Mouse (Mus musculus) kidney, adult 9 months (tissue): ENCODE data around the gene Hoxa4.

ENCODE experiments used
- DNase-seq: peaks from one replicate; pipeline ENCODE4 v3.0.0; 2022

Hoxa4 gene

DNA sequence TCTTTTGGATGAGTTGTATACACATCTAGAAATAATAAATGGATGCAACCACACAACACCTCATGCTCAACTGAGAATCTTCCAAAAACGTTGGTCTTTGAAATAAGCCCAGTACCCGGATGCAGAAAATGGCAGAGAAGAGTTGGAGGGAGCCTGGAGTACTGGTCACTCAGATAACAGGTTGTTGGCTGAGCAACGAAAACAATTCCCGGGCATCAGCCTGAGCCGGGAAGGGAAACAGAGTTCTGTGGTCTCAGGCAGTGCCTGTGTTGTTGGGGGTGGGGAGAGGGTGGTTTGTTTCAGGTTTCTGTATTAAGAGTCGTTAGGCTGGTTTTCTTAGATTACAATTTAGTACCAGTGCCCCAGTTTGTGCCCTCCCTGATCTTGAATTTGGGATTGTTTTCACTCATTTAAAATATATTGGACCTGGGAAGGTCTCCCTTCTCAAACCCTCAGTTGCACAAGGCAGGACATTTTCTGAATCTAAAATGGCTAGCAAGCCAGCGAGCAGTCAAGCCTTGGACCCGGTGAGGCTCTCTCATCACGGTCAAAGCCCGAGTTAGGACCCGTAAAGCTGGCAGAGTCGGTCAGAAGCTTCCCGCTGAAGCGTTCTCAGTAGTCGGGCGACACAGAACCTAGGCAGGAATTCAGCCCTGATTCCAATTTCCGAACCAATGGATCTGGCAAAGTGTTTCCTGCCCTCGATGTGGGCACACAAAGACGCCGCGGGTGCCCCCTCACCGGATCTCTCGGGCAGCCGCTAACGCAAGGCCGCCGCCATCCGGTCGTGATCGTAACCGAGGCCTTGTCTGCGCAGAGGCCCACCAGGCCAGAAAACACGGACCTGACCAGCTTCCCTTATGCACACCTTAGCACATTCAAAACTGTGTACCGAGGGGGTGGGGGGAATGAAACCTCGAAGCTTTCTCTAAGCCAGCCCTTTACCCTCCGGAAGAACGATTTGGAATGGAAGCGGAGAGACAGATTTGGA, 37.2 kb upstream of the Hoxa4 start:
- DNase-seq, result peak; percentile 60

DNA sequence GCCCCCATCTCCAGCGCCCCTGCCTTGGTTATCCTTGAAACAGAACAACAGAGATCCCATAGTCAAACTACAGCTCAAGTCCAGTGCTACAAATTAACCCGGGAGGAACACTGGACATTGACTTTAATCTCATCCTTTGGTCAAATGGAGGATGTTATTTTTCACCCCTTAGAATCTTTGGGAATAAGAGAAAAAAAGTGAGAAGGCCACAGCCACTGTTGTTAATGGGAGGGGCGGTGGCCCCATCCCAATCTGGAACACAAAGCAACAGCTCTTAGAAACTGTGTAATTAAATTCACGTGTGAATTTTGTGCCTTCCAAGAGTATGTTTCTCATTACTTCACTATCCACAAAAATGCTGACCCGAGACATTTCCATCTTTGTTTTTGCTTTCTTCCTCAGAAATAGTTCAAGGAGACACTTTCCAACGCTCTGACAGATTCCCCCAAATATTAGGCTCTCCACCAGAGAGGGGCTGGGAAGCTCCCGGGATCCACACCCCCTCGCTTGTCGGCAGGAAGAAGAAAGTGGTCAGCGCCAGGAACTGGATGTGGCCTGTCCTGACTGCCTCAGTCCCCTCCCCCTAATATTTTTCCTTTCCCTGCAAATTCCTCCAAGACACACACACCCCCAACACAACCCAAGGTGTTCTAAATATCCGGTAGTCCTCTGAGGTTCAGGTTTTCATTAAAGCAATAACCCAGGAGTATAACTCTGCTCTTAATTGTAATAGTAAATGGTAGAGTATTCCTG, 36.1 kb upstream of the Hoxa4 start:
- peak; percentile 67 for DNase-seq

DNA sequence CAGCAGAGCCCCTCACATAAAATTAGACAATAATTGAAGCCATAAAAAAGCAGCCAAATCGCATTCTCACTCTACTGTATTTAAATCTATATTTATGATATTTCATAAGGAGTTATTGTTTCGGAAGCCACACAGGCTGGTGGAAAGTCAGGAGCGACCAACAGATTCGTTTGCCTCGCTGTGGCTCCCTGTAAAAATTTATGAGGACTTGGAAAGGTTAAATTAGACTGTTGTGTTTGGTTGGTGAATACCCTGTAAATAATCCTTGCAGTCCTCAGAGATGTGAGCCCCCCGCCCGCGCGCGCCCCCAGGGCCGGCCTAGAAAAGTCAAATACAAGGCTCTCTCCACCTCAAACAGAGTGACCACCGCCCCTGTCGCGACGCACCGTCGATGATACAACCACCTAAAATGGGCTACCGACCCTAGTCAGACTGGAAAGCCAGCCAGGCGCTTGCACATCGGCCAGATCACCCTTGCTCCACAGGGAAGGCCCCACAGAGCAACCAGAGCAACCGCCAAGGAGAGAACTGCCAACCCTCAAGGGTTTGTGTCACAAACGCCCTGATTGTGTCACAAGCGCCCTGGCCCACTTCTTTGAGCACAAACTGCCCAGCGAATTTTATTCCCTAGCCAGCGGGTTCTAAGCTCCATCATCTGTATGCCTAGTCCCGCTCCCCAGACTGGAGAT, 35.2 kb upstream of the Hoxa4 start:
- peak; percentile 40 for DNase-seq

DNA sequence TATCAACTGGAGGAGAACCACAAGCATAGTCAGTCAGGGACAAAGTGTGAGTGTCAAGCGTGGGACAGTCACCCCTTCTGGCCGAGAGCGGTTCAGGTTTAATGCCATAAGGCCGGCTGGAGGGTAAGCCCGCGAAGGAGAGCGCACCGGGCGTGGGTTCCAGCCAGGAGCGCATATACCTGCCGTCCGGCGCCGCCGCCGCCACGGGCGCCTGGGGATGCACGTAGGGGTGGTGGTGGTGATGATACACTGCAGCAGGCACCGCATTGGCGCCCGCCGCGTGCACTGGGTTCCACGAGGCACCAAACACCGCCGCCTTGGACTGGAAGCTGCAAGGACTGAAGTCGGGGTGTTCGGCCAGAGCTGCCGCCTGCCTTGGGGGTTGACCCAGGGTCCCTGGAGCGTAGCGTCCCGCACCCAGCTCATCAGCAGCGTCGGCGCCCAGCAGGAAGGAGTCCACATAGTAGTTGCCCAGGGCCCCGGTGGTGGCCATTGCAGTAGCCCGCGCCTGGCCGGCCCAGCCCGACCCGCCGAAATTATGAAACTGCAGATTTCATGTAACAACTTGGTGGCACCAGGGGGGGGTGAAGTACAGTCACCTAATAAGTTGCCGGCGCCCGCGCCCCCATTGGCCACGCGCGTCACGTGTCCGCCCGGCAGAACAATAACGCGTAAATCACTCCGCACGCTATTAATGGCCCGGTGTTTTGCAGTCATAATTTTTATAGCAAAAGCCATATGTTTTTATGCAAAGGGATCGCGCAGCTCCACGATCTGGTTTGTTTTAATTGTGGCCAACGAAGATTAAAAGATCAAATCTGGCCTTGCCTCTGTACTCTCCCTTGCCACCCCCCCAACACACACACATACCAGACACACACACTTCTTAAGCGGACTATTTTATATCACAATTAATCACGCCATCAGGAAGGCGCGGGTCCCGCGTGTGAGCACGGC, 34.3 kb upstream of the Hoxa4 start:
- DNase-seq, result peak; percentile 95

DNA sequence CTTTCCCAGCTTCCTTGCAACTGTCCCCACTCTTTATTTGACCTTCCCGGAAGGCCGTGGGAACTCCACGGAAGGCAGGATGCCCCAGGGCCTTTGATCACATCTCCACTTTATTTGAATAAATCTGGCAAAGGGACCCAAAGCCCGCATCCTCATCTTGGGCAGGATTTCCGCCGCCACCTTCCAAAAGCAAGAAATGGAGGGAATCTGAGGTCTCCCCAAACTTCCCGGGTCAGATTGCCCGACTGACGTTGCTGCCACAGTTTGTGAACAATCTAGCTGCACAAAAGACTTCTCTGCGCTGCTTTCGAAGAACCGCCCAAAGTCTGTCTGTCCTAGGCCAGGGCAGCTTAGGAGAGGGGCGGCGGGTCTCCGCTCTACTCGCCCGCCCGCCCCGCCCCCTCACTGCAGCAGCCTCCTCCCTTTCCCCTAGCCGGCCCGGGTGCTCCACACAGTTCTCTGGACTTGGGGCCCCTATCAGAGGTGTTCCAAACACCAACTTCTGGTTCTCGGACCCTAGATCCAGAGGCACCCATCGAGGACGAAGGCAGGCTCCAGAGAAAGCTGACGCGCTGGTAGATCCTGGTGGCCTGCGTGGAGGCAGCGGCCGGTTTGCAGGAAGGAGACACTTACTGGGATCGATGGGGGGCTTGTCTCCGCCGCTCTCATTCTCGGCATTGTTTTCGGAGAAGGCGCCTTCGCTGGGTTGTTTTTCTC, 33.5 kb upstream of the Hoxa4 start:
- peak; percentile 44 for DNase-seq

DNA sequence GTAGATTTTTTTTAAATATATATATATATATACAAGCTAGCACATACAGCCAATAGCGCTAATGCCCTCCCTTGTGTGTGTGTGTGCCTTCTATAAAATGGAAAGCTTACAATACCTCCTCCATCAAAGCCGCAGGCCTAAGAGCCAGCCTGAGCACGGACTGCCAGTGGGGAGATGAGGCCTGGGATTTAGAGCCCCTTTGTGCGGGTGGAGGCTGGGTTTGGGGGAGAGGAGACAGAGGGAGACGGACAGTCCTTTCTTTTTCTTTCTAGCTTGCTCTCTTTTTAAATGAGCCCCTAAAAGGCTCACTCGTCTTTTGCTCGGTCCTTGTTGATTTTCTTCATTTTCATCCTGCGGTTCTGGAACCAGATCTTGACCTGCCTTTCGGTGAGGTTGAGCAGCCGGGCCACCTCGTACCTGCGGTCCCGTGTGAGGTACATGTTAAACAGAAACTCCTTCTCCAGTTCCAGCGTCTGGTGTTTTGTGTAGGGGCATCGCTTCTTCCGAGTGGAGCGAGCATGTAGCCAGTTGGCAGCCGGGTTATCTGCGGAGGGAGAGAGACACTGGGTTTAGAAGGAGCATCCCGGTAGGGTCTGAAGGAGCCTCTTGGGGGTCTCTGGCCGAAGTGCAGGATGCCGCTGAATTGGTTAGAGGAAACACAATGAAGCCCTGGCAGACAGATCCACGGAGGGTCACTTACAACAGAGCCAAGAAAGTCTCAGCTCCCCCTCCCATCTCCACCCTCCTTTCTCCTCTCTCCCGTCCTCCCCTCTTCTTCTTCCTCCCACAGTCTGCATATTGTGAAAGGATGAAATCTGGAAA, 32.6 kb upstream of the Hoxa4 start:
- peak; percentile 42 for DNase-seq

DNA sequence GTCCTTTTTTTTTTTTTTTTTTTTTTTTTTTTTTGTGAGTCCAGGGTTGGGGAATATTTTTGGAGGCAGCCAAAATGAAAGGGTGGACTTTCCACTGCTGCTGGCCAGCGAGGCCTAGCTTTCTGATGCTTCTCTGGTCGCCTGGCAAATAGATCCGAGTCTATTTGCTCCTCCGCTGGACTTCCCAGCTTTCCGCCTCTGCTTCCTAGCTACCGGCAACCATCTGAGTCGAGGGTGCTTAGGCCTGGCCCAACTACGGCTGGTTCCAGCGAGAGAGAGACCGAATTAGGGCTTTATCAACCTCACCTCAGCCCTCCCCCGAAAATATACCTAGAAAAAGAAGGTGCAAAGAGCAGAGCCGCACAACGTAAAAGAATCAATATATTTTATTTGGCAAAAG, 31.2 kb upstream of the Hoxa4 start:
- DNase-seq, result peak; percentile 37

DNA sequence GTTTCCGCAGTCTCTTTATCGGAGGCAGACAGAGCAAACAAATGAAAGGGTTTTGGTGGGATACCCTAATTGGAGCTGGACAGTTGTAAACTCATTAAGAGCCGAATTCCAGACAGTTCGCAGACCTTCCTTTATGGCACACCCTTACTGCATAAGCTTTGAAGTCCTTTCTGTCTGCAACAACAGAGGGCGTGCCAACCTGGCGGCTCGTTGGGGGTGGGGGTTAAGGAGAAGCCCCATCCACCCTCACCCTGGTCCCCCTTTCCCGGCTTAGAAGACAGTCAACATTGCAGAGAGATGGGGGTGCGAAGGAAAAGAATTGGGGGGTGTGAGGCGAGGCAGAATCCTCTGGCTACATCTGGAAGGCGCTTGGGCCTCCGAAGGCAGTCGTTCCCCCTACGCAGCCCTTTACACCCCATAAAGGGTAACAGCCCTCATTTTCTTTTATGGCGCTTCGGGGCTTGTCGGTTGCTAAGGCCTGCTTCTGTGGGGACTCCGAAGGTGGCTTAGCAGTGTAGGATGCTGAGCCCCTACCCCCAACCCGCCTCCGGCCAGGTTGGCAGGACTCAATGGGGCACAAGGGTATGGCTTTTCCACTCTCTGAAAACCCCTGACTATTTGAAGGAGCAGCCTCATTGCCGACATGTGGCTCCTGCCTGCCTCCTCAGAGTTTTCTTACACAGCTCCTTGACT, 30.6 kb upstream of the Hoxa4 start:
- DNase-seq, result no peak

DNA sequence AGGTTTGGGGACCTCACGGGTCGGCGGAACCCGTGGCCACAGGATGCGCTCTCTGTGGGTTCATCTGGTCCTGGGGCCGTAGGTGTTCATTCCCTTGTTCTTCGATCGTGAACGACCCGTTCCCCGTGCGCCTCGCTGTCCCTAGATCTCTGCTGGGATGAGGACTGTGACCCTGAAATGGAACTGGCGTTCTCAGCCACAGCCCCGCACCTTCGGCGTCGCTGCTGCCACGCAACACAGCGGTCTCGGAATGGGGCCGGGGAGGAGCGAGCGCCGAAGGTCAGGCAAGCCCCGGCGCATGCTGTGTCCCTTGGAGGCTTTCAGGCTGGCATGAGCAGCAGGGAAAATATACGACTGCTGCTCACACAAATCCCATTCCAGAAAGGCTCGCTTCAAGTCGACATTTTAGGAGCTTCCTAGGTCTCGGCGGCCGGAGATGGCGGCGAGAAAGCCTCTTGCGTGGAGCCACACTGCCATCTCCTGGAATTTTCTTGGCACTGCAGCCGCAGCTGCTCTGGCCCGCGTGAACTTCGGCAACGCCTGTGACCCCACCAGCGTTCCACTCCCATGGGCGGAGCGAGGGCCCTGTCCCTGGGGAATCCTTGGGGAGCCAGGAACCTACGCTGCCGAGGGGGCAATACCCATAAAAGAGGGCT, 29.9 kb upstream of the Hoxa4 start, which contains the start of gene Hoxa7:
Gene Hoxa7, minus strand, starts transcription at position 518 of the 656 bp plus-strand sequence.
- DNase-seq, result peak; percentile 97

DNA sequence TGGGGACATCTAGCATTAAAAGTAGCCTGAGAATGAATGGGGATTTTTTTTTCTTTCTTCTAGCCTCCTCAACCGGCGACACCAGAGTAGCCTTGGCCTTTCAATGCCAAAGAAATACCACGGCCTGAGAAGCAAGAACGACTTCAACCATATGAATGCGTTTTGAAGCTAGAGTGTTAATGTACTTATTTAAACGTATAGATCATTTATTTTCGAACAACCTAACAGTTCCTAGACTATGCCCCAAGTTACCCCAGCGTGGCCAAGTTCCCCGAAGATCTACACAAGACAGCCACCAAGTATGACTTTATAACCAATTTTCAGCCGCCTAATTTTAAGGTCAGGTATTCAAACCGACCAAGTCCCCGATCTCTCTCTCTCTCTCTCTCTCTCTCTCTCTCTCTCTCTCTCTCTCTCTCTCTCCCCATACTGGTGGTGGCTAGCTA, 29.3 kb upstream of the Hoxa4 start:
- DNase-seq, result no peak

DNA sequence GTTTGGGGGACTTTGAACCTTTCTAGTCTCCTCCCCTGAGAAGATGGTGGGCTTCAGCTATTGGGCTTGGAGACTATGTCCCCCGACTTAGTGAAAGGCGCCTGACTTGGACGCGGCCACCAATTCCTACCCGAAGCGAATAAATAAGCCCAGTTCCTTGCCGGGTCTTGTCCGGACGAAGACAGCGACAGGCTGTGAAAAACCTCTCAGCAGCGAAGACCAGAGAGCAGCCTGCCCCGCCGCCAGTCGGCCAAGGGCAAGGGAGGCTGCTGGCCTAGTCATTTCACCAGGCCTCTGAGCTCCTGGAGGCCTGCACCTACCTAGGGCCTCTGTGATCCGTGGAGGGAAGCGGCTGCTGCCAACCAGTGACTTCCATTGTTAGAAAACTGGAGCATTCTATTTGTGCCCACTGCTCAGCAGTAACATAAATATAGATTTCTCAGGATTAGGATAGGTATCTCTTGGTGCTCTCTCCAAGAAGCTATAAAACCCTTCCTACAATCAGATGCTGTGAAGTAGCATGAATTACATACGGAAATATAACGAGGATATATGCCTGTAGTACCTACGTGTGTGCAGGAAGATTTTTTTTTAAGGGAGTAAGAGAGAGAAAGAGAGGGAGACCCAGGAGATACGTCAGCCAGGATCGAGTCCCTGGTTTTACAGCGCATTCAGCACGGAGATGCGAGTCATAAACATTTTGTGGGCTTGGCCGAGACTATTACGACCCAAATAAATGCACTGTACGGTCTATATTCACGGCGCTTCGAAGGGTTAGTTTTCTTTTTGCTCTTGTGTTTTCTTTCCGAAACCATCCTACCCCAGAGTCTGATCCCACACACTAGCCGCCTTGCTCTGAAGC, 28.7 kb upstream of the Hoxa4 start:
- peak; percentile 75 for DNase-seq

DNA sequence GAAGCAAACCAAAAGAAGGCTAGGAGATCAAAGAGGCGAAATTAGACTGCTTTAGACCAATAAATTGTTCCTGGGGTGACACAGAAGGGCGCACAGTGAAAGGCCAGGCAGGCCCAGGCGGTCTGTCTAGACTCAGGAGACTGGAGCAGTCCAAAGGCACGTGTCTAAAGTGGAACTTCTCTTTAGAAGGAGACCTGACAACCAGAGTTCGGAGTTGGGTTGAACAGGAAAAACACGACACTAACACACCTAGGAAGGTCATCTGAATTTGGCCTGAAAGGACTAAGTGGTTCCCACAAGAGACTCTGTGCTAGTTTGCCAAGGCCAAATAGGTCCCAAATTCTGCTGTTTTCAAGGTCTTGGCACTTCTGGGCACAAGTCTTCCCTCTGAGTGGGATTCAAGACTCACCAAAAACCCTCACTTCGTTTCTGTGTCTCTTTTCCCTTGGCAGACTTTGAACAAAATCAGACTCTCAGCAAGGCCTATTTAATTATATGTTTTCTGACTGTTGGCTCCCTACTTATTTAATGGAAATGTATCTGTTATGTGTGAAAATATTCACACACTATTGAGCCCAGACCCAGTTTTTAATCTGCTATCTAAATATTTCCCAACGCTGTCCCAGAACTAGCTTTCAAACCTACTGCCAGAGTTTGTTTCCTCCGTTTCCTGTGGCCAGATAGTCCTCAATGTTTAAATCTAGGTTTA, 27.8 kb upstream of the Hoxa4 start:
- DNase-seq, result peak; percentile 54

DNA sequence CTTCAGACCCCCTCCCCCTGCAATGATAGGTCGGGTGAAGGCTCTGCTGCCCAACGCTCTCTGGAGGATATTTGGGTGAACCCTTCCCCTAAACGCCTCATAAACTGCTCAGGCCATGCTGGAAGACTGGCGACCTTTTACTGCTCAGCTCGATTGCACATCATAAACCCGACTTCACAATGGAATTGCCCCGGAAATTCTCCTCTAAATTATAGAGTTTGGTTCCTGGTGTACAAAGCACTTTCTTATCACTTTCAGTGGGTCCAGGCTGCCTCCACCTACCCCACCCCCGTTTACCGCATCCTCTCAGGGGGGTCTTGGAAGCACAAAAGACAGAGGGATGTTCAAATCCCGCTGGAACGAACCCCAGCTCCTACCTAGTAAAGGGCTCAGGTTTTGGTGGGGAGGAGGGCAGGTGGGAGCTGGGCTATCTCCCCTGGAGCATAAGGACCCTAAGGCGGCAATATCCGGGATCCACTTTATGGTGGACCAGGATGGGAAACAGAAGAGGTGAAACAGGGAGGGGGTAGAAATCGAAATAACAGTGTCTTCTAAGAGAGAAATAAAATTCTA, 27.2 kb upstream of the Hoxa4 start:
- peak; percentile 45 for DNase-seq

DNA sequence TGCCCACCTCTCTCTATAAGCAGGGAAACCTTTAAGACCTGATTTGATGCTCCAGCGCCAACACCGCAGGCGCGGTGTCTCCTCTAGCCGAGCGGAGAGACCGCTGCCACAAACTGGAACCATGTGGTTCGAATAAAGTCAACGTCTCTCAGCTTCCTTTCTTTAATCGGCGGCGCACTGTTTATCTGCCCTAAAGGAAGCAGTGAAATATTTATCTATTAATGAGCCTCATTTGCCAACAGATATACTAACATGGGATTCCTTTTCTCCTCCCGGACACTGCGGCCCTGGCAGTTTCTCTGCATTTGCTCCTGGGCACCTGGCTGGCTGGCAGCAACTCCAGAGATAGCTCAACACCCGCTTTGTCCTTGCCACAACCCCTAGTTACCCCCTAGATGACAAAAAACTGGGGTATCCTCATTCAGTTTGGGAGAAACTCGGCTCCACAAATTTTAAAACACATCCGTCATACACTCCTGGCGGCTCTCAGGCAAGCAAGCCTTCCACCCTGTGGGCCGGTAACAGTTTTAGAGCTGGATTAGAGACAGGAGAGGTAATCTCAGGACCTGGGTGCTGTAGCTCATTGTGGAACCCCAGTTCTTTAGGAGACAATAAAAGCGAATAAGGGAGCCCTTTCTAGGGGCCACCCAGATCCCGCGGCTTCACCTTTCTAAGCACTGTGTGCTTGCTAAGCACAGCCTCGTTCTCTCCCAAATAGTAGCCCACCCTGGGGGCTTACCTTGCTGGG, 26.5 kb upstream of the Hoxa4 start:
- DNase-seq, result peak; percentile 52

DNA sequence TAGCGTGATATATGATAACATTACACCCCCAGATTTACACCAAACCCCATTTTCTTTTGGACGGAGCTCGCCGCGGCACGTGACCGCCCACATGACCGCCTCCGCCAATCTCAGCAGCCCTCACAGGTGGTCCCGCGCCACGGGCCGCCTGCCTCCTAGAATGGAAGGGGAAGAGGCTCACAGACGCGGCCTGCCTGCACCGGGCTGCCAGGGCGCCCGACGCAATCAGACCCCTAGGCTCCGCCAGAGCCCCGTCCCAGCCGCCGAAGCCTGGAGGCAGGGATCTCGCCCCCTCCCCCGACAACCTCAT, 25.9 kb upstream of the Hoxa4 start:
- peak; percentile 96 for DNase-seq

DNA sequence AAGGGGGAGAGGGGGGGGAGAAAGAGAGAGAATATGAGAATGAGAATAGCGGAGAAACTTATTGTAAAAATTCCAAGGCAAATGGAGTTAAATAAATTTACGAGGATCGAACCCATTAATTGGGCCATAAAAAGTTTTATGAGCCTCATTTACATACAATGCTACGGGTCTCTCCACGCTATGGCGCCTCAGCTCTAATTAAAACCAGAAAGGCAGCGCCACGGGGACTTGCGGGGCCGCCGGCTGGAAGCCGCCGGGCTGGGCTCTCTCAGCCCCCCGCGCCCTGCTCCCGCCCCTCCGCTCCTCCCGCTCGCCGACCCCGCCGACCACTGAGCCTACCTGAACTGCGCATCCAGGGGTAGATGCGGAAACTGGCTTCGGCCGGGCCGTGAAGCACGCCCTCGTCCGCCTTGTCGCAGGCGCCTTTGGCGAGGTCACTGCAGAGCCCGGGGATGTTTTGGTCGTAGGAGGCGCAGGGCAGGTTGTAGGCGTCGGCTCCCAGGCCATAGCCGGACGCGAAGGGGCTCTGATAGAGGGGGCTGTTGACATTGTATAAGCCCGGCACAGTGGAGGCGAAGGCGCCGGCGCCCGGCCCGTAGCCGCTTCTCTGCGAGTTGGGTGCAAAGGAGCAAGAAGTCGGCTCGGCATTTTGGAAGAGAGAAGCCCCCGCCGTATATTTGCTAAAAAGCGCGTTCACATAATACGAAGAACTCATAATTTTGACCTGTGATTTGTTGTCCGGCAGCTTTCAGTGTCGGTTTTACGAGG, 25.3 kb upstream of the Hoxa4 start:
- DNase-seq, result no peak
